Mouse (Mus musculus) T-cell, adult 2 months (primary cell): ENCODE data around the gene Cracr2a.

ENCODE experiments used
- DNase-seq: peaks from one replicate; pipeline ENCODE4 v3.0.0; 2022; ENCODE audit warnings: low spot score

Cracr2a gene

DNA sequence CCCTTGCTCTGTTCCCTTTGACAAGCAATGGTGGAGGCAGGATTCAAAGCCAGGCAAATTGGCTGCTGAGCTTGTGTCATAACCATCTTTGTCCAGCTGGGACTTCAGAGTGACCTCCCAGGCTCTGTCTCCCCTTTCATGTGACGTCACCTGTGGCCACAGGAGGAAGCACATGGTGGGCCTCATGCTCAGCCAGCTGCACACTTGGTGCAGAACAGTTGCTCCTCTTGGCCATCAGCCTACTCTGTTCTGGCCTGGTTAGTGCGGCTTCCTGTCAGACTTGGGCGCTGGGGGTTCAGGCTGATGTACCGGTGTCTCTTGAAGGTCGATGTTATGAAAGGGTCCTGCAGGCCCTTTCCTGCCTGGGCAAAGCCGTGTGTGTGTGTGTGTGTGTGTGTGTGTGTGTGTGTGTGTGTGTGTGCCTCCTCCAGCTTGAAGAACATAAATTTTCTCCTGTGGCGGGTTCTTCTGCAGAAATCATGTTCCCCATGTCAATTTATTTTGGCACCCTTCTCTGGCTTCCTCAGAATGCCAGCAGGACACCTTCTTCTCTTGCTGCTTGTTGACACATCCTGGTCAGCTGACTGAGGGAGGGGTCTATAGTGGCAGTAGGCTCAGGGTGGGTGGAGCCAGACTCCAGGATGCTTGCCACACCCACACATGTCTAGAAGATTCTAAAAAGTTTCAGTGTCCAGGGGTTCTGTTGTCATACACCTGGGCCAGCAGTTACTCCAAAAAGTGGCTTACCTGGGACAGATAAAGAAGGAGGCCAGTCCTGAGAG lies 5.0 kb downstream of the Cracr2a start:
- DNase-seq, result peak; percentile 65

- DNase-seq, result no peak
Observed at GRCm38 (mm10) chr6:127571849-127572550, 10.9 kb downstream of the Cracr2a start.

DNA sequence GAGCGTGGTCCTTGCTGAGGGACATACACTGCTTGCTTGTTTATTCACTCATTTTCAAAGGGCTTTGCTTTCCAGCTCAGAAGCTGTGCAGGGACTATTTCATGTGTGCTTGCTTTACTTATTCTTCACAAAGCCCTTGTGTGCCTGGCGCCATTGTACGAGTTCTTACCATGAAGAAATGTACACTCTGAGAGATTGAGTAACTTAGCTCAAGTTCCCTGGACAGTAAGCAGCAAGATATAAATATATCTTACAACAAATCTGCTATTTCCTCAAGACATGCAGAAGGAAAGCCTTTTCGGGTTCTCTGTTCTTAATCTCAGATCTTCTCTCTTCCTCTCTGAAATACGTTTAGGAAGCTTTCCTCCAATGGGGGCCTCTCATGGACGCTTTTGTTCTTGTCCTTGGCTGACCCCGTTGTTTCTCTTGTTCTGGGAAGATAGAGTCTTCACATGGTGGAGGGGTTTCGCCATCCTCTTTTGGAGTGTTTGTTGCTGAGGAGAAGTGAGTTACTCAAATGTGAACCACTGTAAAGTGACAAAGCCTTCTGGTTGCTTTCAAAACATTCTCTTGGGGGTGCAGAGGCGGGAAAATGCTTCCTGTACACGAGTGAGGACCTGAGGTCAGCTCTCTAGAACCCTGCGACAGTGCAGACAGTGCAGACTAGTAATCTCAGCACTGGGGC lies 12.8 kb downstream of the Cracr2a start:
- DNase-seq, result no peak

DNA sequence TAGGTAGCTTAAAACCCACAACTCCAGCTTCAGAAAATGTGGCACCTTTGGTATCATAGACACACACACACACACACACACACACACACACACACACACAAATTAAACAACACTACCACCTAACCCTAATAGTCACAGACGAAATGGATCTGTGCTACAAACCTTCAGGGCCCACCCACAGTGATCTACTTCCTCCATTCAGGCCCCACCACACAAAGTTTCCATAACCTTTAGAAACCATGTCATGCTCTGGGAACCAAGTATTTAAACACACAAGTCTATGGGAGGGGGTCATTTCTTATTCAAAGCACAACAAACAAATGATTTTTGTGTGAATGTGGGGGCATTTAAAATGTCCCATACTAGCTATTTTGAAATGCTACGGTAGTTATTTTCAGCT lies 14.1 kb downstream of the Cracr2a start:
- DNase-seq, result no peak

DNA sequence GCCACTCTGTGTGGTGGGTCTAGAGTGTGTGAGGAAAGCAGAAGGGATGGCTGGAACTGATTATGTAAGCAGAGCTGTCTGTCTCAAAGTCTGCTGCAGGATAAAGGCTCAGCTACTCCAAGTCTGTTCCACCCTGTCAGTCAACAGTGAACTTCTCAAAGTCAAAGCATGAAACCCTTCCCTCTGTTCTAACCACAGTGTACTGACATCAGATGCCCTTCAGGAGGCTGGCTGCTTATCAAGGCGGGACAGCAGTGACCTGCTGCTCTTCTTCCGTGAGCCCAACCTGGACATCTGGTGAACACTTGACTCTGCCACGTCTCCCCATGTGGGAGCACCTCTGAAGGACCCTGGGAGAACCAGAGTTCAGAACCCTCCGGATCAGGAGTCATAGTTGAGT lies 16.6 kb downstream of the Cracr2a start:
- DNase-seq, result no peak

GRCm38 (mm10) chr6:127578316-127578715 lies 17.2 kb downstream of the Cracr2a start:
- DNase-seq, result no peak

DNA sequence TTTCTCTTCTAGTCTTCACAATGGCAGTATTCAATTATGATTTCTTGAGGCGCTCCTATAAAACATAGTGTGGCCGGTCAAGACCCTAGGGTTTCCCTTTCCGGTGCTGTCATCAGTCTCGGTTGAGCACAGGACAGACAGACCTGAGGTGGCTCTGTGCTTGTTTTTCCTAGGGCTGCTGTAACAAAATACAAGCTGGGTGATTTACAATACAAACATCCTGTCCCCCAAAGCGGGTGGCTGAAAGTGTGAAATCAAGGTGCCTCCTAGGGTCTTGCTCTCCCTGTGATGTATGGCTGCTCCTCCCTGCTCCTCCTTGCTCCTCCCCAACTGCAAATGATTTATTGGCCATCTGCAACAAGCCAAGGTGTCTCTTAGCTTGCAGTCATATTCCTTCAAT lies 17.7 kb downstream of the Cracr2a start:
- DNase-seq, result no peak

DNA sequence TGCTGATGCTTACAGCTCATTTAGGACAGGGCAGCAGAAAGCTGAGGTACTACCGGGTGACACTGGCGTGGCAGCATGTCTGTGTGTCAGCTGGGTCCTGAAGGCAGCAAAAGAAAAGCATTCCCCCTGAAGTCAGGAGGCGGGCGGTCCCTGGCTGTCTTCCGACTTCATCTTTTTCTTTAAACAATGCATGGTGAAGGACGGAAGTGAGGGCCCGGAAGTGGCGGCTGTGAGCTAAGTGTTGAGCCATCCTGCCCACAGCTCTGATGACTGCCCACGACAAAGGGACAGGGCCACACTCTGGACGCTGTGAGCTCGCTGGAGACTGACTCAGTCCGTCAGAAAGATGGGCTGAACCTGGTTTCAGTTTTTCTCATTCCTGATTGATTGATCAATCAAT lies 20.8 kb downstream of the Cracr2a start:
- peak; percentile 59 for DNase-seq

- DNase-seq, result peak; percentile 88
Observed at GRCm38 (mm10) chr6:127582391-127583176, 21.4 kb downstream of the Cracr2a start.

GRCm38 (mm10) chr6:127591467-127591866 lies 30.3 kb downstream of the Cracr2a start:
- DNase-seq, result no peak

DNA sequence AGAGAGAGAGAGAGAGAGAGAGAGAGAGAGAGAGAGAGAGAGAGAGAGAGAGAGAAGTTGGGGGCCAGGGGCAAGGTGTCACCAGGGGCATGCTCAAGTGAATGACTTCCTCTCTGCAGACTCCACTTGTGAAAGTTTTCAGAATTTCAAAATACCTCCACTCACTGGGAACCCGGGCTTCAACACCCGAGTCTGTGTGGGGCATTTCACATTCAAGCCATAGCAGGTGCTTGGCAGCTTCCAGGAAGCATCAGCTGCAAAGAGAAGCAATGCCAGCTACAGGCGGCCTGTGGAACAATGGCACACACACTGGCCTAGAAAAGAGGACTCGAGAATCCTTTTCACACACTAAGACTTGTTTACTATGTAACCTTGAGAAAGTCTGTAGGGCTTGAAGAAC lies 32.3 kb downstream of the Cracr2a start:
- DNase-seq, result no peak

GRCm38 (mm10) chr6:127599280-127599679 lies 38.1 kb downstream of the Cracr2a start:
- DNase-seq, result no peak

GRCm38 (mm10) chr6:127605067-127606025 lies 44.2 kb downstream of the Cracr2a start:
- no peak for DNase-seq

GRCm38 (mm10) chr6:127609673-127610072 lies 48.5 kb downstream of the Cracr2a start:
- DNase-seq, result no peak

DNA sequence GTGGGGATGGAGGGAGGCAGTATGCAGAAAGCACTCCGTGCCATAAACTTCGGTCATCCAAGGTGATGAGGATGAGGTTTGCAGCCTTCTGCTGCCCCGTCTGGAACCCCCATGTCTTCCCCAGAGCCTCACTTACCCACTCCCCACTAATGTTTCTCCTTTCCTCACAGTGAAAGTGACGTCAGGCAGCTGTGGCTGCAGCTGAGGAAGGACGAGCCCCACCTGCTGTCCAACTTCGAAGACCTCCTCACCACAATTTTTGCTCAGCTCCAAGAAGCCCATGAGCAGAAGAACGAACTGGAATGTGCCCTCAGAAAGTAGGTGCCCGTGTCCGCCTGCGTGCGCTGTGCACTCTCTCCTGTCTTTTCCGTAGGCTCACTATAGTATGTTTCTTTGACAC lies 50.1 kb downstream of the Cracr2a start:
- DNase-seq, result no peak

DNA sequence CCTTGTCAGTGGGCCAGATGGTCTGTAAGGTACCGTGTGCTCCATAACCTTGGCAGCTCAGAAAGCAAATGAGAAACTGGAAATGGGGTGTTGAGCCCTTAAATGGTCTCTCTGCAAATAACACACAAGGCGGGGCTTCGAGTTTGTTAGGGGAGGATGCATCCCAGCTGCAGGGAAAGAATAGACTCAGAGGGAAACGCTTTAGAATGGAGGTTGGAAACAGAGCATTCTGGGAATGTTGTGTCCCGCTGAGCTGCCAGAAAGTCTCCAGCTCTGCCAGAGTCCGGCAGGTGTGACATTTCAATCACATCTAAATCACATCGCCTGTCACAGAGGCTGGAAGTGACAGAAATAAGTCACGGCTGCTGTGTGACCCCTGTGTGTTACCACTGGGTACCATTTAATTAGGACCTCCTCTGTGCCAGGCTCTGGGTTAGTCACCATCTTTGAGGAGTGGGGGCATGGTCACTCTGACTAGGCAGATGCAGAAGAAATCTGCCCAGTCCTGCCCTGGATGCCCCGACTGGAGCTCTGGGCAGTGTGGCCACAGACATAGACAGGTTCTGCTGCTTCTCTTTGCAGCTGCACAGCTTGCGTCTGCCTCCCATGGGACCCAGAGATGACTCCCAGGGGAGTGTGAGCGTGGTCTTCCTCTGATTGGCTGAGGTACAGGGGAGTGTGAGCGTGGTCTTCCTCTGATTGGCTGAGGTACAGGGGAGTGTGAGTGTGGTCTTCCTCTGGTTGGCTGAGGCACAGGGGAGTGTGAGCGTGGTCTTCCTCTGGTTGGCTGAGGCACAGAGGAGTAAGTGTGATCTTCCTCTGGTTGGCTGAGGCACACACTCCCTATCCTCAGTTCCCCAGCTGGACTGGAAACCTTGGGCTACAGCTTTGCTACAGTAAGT lies 53.2 kb downstream of the Cracr2a start:
- DNase-seq, result no peak

DNA sequence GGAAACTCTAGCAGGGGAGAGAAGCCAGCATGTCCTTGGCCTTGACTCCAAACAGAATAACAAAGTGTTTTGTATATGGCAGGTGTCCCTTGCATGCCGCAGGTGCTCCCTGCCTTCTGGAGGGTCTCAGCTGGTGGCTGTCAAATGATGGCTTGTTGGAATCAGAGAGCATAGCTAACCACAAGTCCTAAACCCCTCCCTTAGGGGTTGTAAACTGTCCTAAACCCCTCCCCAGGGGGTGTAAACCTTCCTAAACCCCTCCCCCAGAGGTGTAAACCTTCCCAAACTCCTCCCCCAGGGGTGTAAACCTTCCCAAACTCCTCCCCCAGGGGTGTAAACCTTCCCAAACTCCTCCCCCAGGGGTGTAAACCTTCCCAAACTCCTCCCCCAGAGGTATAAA lies 55.5 kb downstream of the Cracr2a start:
- no peak for DNase-seq

DNA sequence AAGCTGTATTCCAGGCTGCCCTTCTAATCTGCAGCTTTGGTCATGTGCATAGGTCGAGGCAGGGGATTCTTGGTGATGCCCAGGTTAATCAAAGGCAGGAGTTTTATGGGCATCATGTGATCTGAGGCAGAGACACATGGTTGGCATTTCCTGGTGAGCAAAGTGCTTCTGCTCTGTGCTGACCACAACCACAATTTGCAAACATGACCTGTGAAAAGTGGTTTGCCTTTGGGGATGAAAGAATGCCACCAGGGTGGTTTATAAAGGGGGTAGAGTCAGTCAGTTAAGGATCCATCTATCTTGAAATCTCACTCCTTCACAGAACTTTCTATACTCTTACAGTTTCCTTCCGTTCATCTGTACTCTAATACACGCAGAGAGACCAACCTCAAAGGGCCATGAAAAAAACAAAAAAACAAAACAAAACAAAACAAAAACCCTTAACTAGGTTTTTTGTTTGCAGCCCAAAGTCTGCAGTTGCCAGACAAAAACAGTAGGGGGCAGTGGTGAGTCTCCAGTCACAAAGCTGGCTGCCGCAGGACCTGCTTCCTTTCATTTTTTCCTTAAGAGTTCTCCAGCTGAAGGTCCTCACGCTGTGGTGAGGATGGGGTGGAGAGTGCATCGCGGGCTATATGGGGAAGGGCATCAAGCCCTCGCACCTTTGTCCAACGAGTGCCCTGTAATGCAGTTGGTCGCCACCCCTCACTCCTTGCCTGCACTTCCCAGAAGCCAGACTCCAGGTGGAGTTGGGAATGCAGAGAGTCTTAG lies 56.3 kb downstream of the Cracr2a start:
- DNase-seq, result peak; percentile 32

- DNase-seq, result no peak
Observed at GRCm38 (mm10) chr6:127618686-127619085, 57.5 kb downstream of the Cracr2a start.
